Mouse (Mus musculus) cerebellum, adult 9-11 months (tissue): ENCODE results near the gene Sh2d4b.

Source experiments
- DNase-seq: peaks from one replicate; pipeline ENCODE4 v3.0.0; 2022

Gene Sh2d4b

DNA sequence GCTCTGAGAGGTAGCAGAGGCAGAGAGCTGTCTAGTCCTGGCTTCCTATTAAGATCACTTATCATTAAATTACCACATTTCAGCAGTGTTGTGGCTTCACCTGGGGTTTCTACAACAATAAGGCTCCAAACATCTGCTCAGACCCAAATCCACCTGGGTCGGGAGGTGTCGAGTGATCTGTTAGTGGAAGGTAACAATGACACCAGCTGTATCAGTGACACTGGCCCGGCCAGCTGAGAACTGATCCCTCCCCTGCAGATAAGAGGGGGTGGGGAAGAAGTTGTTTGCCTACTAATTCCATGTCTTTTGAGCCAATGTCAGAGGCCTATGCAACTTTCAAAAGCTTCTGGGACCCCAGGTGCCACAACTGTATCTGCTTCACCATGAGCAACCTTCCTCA is at the start of gene Sh2d4b:
Gene Sh2d4b (minus strand): TSS at position 71 of the 400 bp plus-strand sequence.
- DNase-seq: no peak

DNA sequence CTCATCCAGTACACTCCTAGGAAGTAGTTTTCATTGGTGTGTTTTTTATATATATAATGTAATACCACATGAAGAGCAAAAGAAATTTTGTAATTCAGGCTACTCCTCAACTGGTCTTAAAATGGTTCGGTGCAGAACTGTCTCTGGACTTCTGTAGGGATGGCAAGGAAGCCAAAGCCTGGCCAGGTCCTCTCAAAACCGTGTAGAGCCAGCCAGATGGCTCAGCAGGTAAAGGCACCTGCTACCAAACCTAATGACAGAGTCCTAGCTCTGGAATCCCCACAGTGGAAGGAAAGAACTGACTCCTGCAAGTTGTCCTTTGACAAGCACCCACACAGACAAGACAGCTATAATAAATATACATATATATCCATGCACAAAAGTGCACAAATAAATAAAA is 49.4 kb upstream of the Sh2d4b start:
- DNase-seq: no peak

DNA sequence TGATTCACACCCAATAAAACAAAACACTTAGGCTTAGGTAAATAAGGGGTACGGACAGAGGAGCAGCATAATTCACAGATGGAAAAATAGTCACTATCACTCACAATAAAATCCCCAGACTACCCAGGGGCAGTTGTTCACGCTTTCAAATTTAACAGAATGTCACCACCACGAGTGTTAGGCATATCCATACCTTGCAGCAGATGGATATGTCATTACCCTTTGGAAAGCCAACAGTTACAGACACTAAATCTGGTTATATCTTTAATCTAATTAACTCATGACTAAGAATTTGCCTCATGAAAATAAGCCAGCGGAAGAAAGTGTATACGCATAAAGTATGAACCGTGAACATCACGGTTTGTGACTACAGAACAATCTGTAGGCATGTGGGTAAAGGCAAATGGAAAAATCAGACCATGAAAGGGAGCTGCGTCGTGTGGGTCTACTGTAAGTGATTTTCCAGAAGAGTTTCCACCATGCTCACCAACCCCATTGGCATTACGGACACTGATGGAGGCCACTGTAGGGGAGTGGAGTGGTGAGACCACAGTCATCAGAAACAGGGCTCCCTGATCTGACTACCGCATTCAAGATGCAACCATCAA is 45.4 kb upstream of the Sh2d4b start:
- no peak for DNase-seq

DNA sequence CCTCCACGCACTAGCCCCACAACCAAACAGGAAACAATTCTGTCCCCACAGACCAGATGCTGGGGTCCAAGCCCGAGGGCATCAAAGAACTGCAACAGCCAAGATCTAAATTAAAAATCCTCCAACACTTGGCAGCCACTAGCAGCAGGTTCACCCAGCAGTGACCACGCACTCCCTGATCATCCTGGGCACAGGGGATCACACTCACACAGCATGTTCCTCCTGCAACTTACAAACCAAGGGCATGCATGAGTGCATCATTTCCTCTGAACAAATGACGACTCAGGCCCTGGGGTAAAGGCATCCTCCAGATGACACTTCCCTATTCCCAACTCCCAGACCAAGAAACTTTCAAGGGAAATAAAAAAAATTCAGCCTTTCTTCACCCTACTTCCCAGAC is 44.0 kb upstream of the Sh2d4b start:
- no peak for DNase-seq

DNA sequence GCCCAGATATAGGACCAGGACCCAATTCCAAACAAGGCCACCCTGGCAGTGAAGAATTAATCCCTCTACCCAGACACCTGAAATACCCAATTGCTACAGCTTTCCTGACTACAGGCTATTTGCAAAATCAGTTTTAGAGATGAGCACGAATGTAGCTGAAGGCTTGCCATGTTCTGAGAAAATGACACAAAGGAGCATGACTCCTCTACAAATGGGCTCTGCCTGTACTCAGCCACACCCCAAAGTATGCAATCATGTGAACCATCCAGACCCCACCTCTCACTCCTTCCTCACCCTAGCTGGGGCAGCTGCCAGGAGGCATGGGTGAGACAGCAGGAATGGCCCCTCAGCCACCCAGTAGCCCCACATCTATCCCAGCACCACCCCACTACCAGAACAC is 42.4 kb upstream of the Sh2d4b start:
- no peak for DNase-seq

DNA sequence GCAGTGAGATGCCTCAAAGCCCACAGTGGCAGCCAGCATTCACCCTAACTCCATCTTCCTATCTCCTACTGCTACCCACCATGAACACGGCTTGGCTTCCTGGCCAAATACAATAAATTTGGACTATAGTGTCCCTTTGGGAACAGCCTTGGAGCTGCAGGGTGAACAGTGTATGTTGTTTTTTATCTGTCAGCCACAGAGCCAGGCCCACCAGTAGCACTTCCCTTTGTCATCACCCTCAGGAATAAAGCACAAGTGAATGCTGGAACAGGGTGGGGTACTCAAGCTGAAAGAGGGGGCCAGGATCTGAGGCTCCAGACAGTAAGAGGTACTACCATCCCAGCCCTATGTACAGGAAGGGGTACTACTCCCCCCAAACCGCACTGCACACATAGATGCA is 42.0 kb upstream of the Sh2d4b start:
- DNase-seq: no peak

DNA sequence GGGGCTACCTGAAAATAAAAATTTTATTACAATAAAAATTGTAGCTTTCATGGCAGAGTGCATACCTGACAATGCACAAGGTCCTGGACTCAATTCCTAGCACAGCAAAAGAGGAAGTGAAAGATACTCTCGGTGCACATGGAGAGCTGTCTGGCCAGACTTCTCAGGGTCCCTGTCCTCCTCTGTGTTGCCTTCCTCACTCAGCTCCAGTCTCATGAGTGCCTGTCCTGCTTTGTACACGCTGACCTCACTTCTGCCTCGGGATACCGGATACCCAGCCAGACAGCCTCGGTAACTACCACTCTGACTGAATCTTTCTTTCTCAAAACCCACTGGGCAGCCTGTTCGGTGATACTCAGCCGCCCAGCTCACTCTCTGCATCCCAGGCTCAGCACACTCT is 40.3 kb upstream of the Sh2d4b start:
- DNase-seq: no peak

DNA sequence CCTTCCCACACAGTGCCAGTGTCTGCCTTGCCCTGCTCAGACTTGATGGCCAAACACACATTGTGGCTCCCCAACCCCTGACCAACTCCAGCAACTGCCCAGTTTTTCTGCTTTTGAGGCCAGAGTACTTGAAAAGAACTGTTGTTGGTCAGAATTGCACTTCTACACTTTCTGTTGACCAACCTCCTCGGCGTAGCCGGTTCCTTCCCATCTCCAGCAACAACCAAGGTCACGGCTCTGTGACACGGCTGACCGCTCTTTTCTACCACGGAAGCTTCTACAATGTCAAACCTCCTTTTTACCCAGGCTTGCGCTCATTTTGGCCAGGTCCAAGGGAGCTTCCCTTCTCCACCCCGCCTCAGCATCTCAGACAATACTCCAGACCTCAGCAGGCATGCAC is 39.2 kb upstream of the Sh2d4b start:
- DNase-seq: no peak

DNA sequence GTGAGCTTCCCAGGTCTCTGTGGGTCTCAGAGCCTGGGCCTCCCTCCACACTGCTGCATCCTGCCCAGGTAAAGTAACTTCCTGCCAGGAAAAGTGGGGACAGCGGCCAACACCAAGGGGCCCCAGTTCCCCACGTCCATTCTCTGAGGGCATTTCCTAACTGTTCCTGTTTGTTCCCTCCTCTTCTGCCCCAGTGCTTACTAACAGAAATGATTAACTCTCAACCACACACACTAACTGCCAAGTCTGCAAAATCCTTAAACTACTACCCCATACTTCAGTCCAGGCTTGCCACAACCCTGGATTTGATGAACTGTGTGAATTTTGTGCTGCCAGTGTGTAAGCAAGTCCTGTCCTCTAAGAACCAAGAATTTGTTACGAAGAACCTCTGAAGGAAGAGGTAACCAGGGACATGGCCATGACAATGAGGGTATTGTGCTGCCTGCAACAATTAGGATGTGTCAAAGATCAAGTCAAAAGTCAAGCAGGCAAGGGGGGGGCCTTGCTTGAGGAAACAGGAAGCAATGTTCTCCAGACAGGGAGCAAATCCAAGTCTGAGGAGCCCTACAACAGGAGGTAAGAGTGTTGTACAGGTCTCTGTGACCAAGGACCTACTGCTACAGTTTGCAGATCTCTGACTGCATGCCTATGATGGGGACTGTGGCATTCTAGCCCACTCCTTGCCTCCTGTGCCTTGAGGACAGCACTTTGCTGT is 38.2 kb upstream of the Sh2d4b start:
- DNase-seq: no peak

DNA sequence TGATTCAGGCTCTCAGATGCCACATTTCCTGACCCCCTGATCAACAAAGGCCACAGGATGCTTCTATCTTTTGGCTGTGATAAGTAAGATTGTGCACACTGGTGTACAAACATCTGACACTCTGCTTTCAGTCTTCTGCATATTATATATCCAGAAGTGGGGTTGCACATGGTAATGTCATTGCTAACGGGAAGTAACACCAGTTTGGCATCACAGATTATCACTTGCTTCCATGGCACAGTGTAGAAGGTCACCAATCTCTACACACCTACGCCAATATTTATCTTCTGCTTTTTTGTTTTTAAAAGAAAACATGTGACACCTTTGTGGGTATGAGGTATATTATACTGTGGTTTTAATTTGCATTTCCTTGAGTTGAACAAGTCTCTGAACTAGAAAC is 36.9 kb upstream of the Sh2d4b start:
- no peak for DNase-seq

DNA sequence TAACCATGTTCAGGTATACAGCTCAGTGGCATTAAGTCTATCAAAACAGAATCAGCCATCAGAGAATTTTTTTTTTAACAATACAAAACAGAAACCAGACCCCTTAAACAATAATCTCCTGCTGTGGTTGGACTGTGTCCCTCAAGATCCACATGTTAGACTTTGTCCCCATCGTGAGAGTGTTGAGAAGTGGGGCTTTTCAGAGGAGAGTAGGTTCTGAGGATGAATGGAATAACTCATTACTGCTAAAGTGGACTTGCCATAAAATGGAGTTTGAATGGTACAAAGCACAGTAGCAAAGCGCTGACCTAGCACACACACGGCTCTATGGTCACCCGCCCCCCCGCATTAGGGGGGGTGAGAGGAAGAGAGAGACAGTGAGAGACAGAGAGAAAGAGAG is 35.8 kb upstream of the Sh2d4b start:
- no peak for DNase-seq

DNA sequence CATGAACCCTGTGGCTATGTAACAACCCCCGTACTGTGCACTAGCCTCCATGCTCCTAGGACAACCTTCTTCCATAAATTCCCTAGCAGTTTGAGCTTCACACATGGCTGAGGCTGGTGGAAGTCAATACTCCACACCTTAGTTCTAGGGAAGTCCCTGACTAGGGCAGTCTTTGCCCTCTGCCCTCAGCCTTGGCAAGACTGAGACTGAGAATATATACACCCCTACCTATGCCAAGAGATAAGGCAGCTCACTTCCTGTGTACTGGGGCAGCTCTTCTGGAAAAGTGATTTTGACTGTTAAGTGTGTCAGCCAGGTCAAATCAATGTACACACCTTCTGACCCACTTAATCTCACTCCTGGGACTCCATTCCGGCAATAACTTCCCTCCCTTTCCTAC is 34.0 kb upstream of the Sh2d4b start:
- DNase-seq: no peak

DNA sequence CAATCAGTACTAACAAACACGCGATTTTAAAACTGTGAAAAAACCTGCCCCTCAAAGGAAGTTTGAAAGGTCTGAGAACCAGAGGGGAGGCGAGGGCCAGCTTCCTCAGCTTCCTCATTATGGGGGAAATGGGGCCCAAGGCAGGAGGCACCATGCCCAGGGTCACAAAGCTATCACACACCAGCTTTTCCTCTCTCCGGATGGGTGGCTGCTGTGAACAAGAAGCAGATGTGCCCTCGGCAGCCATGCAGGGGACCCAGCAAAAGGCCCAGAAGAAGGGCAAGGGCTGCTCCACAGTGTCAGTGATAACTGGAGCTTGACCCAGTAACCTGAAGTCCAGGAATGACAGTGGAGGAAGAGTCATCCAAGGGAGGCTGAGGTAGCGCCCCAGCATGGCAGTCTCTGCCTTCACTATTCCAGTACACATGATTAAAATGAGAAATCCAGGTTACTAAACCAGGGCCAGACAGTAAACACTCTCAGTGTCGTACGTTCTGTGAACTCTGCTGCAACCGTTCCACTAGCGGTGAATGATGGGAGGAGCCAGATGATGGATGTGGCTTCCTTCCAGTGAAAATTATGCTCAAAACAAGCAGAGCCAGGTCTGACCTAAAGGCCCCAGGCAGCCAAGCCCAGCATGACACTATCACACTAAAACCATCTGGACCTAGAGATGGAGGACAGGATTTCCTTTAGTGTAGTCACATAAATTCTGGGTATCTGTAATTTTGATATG is 31.5 kb upstream of the Sh2d4b start:
- DNase-seq: no peak

DNA sequence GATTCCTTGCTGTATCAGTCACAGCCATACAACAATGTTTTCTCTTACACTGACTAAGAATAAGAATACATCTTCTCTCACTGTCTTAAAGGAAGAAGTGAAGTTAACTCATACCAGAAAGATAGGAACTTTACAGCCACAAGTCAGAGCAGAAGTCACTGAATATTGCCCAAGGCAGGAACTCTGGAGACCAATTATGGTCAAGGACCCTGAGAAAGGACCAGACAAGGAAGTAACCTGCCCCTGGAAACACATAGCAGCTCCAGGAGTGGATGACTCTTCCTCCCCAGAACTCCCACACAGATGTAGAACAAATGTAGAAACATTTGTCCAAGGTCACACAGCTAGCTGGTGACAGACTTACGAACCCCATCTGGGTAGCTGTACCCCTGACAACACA is 28.2 kb upstream of the Sh2d4b start:
- DNase-seq: no peak

DNA sequence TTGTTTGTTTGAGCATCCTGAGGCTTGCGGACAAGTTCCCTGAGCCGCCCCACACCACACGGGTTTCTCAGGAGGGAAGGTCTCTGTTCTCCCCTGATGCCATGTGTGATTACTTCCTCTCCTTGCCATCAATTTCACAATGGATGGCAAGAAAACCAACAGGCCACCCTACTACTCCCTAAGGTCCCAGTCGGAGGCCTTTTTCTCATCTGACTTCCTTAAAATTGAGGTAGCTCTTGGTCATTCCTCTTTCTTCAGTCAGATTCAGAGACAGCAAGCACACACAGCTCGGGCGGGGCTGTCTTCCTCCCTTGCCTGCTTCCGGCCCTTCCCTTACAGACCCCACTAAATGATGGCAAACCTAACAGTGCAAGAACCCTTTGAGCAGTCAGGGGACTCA is 26.5 kb upstream of the Sh2d4b start:
- DNase-seq: no peak

DNA sequence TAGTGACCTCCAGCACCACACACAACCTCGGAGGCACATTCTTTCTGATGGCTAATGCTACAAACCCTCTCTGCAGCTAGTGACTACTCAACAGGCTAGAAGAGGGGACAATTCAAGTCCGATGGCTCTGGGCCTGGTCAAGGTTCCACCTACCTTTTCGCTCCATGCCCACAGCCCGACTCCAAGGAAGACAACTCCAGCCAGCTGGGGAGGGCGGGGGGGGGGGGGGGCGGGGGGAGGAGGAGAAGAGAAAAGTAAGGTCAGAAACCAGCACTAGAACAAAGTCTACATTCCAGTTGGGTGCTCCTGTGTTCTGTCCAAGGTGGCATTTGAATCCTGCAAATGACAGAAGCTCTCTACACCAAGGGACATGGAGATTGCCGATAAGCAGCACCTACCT is 25.4 kb upstream of the Sh2d4b start:
- no peak for DNase-seq

DNA sequence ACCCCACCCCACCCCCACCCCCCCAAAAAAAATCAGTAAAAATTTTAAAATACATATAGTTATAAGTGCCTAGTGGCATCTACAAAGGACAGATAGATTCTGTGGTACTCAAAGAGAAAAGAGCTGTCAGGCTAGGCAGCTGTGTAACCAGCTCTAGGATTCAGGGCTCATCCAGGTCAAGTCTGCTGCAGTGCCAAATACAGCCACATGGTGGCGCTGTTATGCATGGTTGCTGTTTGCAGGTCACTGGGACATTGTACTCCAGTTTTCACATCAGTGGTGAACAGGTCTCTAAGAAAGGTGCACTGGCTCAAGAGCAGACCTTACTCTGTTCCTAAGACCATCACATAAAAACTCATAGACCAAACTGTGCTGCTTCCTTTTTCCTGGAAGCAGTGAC is 24.6 kb upstream of the Sh2d4b start:
- peak; percentile 74 for DNase-seq

DNA sequence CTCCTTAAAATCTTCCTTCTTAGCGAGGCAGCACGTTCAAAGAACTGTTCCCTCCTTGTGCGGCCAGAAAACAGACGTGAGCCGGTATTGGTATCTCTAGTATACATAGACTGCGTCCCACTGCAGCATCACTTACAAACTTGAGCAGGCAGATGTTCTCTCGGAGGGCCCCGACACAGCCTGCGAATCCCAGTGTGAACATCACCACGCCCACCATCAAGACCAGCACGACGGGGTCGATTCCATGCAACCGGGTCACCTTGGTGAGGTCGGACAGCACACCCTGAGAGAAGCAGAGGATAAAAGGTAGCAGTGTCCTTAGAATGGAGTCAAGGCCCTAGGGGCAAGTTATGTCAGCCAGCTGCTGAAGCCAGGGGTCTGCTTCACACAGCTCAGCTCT is 23.6 kb upstream of the Sh2d4b start:
- DNase-seq: no peak

DNA sequence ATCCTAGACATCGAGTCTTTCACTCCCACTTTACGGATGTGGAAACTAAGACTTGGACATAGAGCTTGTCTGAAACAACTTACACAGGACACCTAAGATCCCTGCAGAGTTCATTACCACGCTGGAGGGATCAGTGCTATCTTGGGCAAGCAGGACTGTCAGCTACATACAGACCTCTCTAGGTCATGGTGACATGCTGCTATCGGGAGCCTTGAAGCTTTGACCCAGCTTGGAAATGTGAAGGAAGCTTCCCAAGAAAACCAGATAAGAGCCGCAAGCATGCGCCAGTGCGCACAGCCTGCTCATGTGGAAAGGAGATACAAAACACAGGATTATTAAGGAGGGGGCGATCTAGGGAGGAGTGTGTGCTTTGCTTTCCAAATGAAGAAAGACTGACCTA is 22.8 kb upstream of the Sh2d4b start:
- DNase-seq: no peak

DNA sequence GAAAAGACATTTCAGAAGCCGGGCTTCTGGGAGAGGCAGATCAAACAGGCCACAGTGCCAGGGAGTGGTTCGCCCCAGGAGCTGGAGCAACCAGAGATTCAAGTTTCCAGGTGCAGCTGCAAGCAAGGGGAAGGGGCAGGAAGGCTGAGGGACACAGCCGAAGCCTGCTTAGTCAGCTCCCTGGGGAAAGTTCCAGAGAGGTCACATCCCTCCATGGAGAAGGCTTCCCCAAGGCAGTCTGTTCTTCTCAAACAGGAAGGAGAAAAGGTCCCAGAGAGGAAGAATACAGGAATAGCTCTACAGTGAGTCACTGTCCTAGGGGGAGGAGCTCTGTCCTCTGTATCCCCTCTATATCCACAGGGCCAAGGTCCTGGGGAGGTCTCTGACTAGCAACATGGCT is 21.6 kb upstream of the Sh2d4b start:
- no peak for DNase-seq

DNA sequence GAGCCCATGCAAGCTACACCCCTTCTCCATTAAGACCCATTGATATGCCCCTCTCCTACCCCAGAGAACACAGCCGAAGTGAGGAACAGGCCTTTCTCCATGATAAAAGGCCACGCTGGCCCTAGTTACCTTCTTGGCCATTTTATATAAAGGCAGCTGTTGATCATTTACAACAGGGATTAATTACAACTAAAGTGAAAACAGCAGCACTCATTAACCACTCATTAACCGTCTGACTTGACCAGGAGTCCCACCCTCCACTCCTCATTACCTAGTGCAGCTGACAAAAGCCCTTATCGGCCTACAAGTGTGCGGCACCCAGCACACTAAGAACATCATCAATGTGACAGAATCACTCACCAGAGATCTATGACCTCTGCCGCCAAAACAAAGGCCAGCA is 20.6 kb upstream of the Sh2d4b start:
- no peak for DNase-seq

DNA sequence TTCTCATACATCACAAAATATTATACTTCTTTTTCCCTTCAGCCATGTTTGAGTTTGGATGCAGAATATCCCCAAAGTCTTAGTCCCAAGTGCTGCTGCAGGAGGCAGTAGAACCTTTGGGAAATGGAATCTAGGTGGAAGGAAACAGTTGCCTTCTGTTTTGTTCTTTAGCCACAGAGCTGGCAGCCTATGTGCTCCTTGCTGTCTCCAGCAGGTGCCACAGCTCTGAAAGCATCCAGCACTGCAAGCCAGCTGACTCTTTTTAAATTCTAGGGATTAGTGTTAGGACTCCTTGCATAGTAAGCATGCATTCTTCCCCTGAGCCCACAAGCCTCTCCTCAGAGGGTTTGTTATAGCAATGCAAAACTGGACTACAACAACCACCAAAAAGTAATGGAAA is 18.5 kb upstream of the Sh2d4b start:
- no peak for DNase-seq

DNA sequence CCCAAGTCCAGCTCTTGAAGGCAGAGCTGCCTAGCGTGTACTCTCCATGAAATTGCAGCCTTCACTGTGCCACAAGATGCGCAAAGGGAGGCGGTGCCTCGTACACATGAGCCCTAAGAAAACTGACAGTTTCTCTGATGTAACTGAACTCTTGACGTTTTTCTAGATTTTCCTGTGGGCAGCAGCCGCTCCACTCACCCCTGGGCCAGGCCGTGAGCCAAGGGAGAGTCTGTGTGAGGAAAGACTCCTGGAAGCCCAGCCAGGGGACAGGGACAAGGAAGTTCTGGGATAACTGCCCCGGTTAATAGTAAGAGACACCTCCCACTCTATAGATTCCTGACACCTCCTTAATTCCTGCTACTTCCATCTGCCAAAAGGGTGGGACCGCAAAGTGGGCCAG is 15.7 kb upstream of the Sh2d4b start:
- DNase-seq: no peak

DNA sequence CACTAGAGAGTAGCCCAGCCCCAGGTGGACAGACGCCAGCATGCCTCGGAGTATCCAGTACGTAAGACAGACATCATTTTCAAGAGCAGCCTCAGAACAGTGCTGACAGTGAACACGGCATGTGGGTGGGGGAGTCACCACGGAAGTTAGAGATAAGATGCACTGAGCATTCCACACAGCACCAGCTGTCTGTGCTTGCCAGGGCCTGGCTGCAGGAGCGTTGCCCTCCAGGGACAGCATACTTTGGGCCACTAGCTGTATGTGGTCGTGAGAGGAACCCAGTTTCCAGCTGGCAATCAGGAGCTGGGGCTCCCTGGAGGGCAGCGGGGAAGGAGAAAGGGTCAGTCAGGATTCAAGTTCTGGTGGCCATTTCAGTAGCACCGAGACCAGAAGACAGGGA is 13.7 kb upstream of the Sh2d4b start:
- no peak for DNase-seq

DNA sequence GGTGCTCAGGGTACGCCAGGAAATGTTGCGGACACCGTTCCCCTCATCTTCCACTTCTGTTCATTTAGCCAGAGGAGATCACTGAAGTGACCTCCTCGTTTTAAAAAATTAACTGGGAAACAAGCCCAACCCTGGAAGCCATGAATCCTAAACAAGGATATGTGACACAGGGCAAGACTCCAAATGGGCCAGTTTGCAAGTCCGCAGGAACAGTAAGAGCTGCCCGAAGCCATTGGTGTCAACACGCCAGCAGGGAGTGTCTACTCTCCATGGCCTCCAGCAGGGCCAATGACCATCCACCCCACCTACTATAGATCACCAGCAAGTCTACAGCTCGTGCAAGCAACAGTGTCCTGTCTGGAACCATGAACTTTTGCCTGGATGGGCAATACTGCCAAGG is 12.7 kb upstream of the Sh2d4b start:
- DNase-seq: no peak
